Mouse (Mus musculus): ENCODE measurements around the gene Hcfc1. TPM values are rescaled to one million over a fixed set of nuclear protein-coding genes. Genes with fewer than 3 reads are reported as not detected.

Hcfc1 gene
- total and polyA plus RNA-seq, 2 experiments = 8.9 to 21.6 TPM

DNA sequence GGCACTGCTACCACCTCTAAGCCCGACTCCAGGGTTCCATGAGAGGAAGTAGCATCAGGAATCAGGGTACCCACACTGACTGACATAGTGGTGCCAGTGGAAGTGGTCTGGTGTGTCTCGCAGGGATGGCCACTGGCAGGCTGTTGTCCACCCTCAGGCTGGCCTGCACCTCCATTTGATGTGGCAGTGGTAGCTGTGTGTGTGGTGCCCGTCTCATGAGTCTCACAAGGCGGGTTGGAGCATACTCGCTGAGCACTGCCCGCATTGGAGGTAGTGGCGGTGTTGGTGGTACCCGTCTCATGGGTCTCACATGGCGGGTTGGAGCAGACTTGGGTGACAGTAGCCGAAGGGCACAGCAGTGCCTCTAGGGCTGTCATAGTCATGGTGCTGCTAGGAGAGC lies 16.8 kb downstream of the Hcfc1 start:
- no peak overlapping the region for H3K4me3 ChIP-seq (ENCODE audit: insufficient read depth, low read depth, low read length)
- H3K4me1 ChIP-seq (ENCODE audit: control insufficient read depth, insufficient read depth, low read length) = no peaks in the 10 kb centered on the region
- H3K79me2 ChIP-seq (ENCODE audit: control insufficient read depth, insufficient read depth, low read length) = no peaks in the 10 kb centered on the region
- peaks cover 54% of the 10 kb centered on the region for H3K36me3 ChIP-seq (ENCODE audit: control insufficient read depth, insufficient read depth, low read length)
- no peak overlapping the region for H3K9ac ChIP-seq (ENCODE audit: low read depth, low read length)
- no peak for DNase-seq (ENCODE audit: extremely low read depth, low read depth, low spot score)
- 94% methylated on average over 7 of the region's 10 CpGs for WGBS
- TF ChIP-seq POLR2A (IDR thresholded peaks at IDR 0.05; ENCODE audit: extremely low read depth, insufficient read depth, low read length) (no peak), CTCF (IDR thresholded peaks at IDR 0.05; ENCODE audit: low read depth, low read length) (no peak)
- H3K27me3 ChIP-seq (ENCODE audit: control insufficient read depth, insufficient read depth, low read length) = no peaks in the 10 kb centered on the region
- no peak overlapping the region for H3K27ac ChIP-seq (replicated peaks; ENCODE audit: insufficient read depth, low read depth, low read length)

- WGBS = 37% methylated on average over 4 of the region's 4 CpGs
- Histone ChIP-seq H3K27me3 (ENCODE audit: control insufficient read depth, insufficient read depth, low read length) (no peaks in the 10 kb centered on the region), H3K27ac (replicated peaks; ENCODE audit: insufficient read depth, low read depth, low read length) (no peak overlapping the region), H3K9ac (ENCODE audit: low read depth, low read length) (no peak overlapping the region), H3K79me2 (ENCODE audit: control insufficient read depth, insufficient read depth, low read length) (no peaks in the 10 kb centered on the region), H3K4me1 (ENCODE audit: control insufficient read depth, insufficient read depth, low read length) (no peaks in the 10 kb centered on the region), H3K4me3 (ENCODE audit: insufficient read depth, low read depth, low read length) (no peak overlapping the region), H3K36me3 (ENCODE audit: control insufficient read depth, insufficient read depth, low read length) (peaks cover 54% of the 10 kb centered on the region)
- peak; percentile 28 for DNase-seq (ENCODE audit: extremely low read depth, low read depth, low spot score)
- TF ChIP-seq POLR2A (IDR thresholded peaks at IDR 0.05; ENCODE audit: extremely low read depth, insufficient read depth, low read length) = no peak
- TF ChIP-seq CTCF (IDR thresholded peaks at IDR 0.05; ENCODE audit: low read depth, low read length) = peak; percentile 37
Measured at GRCm38 (mm10) chrX:73948647-73949046, 17.5 kb downstream of the Hcfc1 start.

DNA sequence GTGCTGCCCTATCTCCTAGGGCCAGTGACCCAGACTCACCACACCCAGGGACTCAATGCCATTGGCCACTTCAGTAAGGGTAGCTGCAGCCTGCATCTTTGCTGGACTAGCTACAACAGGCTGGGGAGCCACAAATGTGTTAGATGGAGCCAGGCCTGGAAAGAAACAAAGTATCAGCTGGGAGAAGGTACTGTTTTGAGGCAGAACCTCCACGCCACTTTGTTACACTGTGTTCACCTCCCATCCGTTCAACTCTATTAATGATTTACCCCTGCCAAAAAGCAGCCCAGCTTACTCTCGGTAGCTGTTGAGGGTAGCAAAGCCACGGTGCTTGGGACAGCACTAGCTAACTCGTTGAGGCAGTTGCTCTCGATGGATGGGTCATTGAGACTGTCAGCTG lies 19.3 kb downstream of the Hcfc1 start:
- Histone ChIP-seq H3K4me3 (ENCODE audit: insufficient read depth, low read depth, low read length) (no peak overlapping the region), H3K9ac (ENCODE audit: low read depth, low read length) (no peak overlapping the region), H3K36me3 (ENCODE audit: control insufficient read depth, insufficient read depth, low read length) (peaks cover 47% of the 10 kb centered on the region), H3K4me1 (ENCODE audit: control insufficient read depth, insufficient read depth, low read length) (no peaks in the 10 kb centered on the region), H3K27ac (replicated peaks; ENCODE audit: insufficient read depth, low read depth, low read length) (no peak overlapping the region), H3K27me3 (ENCODE audit: control insufficient read depth, insufficient read depth, low read length) (no peaks in the 10 kb centered on the region), H3K79me2 (ENCODE audit: control insufficient read depth, insufficient read depth, low read length) (no peaks in the 10 kb centered on the region)
- TF ChIP-seq POLR2A (IDR thresholded peaks at IDR 0.05; ENCODE audit: extremely low read depth, insufficient read depth, low read length) = no peak
- no peak for TF ChIP-seq CTCF (IDR thresholded peaks at IDR 0.05; ENCODE audit: low read depth, low read length)
- 31% methylated on average over 6 of the region's 6 CpGs for WGBS
- no peak for DNase-seq (ENCODE audit: extremely low read depth, low read depth, low spot score)

DNA sequence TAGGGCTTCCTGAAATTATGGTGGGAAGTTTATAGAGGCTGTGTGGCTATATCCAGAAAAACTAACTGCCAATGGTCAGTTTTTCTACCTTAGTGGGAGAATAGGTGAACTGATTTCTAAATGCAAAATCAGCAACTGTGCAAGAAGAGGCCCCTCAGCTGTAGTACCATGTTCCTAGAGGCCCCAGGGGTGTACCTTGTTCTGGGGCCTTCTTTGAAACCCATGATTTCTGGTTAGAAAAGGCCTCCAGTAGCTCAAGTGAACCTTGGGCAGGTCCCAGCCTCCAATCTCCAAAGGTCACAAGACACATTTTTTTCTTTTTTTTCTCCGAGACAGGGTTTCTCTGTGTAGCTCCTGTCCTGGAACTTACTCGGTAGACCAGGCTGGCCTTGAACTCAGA lies 23.9 kb downstream of the Hcfc1 start:
- no peak overlapping the region for H3K4me3 ChIP-seq (ENCODE audit: insufficient read depth, low read depth, low read length)
- 74% methylated on average over 2 of the region's 2 CpGs for WGBS
- no peaks in the 10 kb centered on the region for H3K4me1 ChIP-seq (ENCODE audit: control insufficient read depth, insufficient read depth, low read length)
- no peak overlapping the region for H3K9ac ChIP-seq (ENCODE audit: low read depth, low read length)
- H3K27me3 ChIP-seq (ENCODE audit: control insufficient read depth, insufficient read depth, low read length) = no peaks in the 10 kb centered on the region
- peaks cover 30% of the 10 kb centered on the region for H3K36me3 ChIP-seq (ENCODE audit: control insufficient read depth, insufficient read depth, low read length)
- H3K27ac ChIP-seq (replicated peaks; ENCODE audit: insufficient read depth, low read depth, low read length) = no peak overlapping the region
- no peak for DNase-seq (ENCODE audit: extremely low read depth, low read depth, low spot score)
- no peaks in the 10 kb centered on the region for H3K79me2 ChIP-seq (ENCODE audit: control insufficient read depth, insufficient read depth, low read length)
- TF ChIP-seq CTCF (IDR thresholded peaks at IDR 0.05; ENCODE audit: low read depth, low read length) = no peak
- no peak for TF ChIP-seq POLR2A (IDR thresholded peaks at IDR 0.05; ENCODE audit: extremely low read depth, insufficient read depth, low read length)

DNA sequence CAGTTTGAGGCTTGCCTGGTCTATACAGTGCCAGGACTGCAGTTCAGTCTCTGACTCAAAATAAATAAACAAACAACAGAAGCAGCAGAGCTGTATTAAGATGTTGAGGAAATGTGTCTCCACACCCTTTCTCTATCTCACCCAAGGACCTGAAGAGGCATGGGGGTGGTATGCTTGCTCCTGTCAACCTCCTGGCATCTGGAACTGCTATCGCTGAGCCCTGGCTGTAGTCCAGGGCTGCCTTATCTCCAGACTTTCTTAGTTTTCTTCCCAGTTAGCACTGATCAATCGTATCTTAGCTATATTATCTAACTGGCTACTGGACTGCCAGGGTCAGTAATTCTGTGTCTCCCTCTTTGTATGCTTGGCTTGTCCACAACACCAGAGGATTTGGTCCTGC lies 24.3 kb downstream of the Hcfc1 start:
- Histone ChIP-seq H3K4me3 (ENCODE audit: insufficient read depth, low read depth, low read length) (no peak overlapping the region), H3K79me2 (ENCODE audit: control insufficient read depth, insufficient read depth, low read length) (no peaks in the 10 kb centered on the region), H3K36me3 (ENCODE audit: control insufficient read depth, insufficient read depth, low read length) (peaks cover 30% of the 10 kb centered on the region), H3K4me1 (ENCODE audit: control insufficient read depth, insufficient read depth, low read length) (no peaks in the 10 kb centered on the region), H3K9ac (ENCODE audit: low read depth, low read length) (no peak overlapping the region), H3K27ac (replicated peaks; ENCODE audit: insufficient read depth, low read depth, low read length) (no peak overlapping the region), H3K27me3 (ENCODE audit: control insufficient read depth, insufficient read depth, low read length) (no peaks in the 10 kb centered on the region)
- no peak for DNase-seq (ENCODE audit: extremely low read depth, low read depth, low spot score)
- 45% methylated on average over 2 of the region's 2 CpGs for WGBS
- TF ChIP-seq POLR2A (IDR thresholded peaks at IDR 0.05; ENCODE audit: extremely low read depth, insufficient read depth, low read length) = no peak
- TF ChIP-seq CTCF (IDR thresholded peaks at IDR 0.05; ENCODE audit: low read depth, low read length) = no peak

DNA sequence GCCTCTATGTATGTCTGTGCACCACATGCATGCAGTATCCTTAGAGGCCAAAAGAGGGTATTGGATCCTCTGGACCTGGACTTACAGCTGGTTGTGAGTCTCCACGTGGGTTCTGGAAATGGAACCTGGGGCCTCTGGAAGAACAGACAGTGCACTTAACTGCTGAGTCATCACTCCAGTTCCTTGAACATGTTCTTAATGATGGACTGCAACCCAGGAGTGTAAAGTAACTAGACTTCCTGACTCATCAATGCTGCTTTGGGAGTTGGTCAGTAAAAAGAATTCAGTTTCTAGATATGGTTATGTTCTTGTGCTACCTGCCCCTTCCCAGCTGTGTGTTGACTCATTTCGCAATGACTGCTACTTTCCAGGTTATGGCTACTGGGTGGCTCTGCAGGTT lies 34.3 kb downstream of the Hcfc1 start:
- Histone ChIP-seq H3K9ac (ENCODE audit: low read depth, low read length) (no peak overlapping the region), H3K4me3 (ENCODE audit: insufficient read depth, low read depth, low read length) (no peak overlapping the region), H3K27me3 (ENCODE audit: control insufficient read depth, insufficient read depth, low read length) (no peaks in the 10 kb centered on the region), H3K79me2 (ENCODE audit: control insufficient read depth, insufficient read depth, low read length) (no peaks in the 10 kb centered on the region), H3K4me1 (ENCODE audit: control insufficient read depth, insufficient read depth, low read length) (no peaks in the 10 kb centered on the region), H3K27ac (replicated peaks; ENCODE audit: insufficient read depth, low read depth, low read length) (no peak overlapping the region), H3K36me3 (ENCODE audit: control insufficient read depth, insufficient read depth, low read length) (no peaks in the 10 kb centered on the region)
- no peak for DNase-seq (ENCODE audit: extremely low read depth, low read depth, low spot score)
- WGBS = 51% methylated on average over 2 of the region's 2 CpGs
- TF ChIP-seq CTCF (IDR thresholded peaks at IDR 0.05; ENCODE audit: low read depth, low read length) = no peak

All from liver, adult 2 months (tissue).